Mouse (Mus musculus) WW6 (cell line): ENCODE results near the gene Msl1.

Experiments used
- DNase-seq: peaks from one replicate; pipeline ENCODE4 v3.0.0-alpha.2; 2013; ENCODE audit warnings: low read depth, low spot score

Msl1 gene

GRCm38 (mm10) chr11:98839402-98839801, 44.1 kb downstream of the Msl1 start:
- no peak for DNase-seq

- DNase-seq: no peak
Measured at GRCm38 (mm10) chr11:98839897-98840296, 44.6 kb downstream of the Msl1 start.

- DNase-seq: peak; percentile 61
Measured at GRCm38 (mm10) chr11:98846016-98846415, 50.7 kb downstream of the Msl1 start.

- no peak for DNase-seq
Measured at GRCm38 (mm10) chr11:98846865-98847604, 51.7 kb downstream of the Msl1 start.

GRCm38 (mm10) chr11:98849196-98849894, 54.0 kb downstream of the Msl1 start:
- no peak for DNase-seq

GRCm38 (mm10) chr11:98850100-98851093, 55.1 kb downstream of the Msl1 start:
- no peak for DNase-seq

- DNase-seq: no peak
Measured at GRCm38 (mm10) chr11:98854116-98854515, 58.8 kb downstream of the Msl1 start.

- DNase-seq: no peak
Measured at GRCm38 (mm10) chr11:98854659-98855058, 59.3 kb downstream of the Msl1 start.
